Mouse (Mus musculus): ENCODE measurements around the gene Gabrb1.

Gene Gabrb1

DNA sequence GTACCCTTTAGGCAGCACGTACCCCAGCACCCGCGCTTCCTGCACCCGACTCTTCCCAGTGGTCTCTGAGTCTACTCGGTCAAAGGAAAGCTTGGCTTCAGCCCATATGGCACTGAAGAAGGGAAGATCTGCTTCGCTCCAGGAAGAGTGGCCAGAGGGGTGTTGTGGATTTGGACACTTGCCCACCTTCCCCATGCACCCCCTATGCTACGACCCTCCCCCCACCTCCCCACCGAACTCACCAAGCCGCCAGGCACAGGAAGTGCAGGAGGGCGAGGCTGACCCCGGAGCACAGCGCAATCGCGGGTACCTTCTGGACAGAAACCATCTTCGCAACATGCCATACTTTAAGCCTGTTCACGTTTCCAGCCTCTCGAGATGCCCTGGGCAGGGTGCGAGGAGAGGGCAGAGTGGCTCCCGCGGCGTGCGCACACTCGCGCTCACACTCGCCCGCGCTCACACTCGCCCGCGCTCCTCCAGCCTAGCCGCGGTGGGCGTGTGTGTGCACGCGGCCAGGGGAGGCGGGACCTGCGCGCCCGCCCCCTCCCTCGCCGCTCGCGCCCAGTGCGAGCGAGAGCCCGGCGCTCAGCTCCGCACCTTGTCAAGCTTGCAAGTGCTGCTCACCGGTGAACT lies at the start of gene Gabrb1:
Gabrb1 (plus strand) TSS at position 632 of the 633 bp plus-strand sequence.
- peak; percentile 71 for ATAC-seq (ENCODE audit: low TSS enrichment)

- ATAC-seq (ENCODE audit: low TSS enrichment): peak; percentile 32
Measured at GRCm38 (mm10) chr5:71608735-71609134, 49.2 kb upstream of the Gabrb1 start.

DNA sequence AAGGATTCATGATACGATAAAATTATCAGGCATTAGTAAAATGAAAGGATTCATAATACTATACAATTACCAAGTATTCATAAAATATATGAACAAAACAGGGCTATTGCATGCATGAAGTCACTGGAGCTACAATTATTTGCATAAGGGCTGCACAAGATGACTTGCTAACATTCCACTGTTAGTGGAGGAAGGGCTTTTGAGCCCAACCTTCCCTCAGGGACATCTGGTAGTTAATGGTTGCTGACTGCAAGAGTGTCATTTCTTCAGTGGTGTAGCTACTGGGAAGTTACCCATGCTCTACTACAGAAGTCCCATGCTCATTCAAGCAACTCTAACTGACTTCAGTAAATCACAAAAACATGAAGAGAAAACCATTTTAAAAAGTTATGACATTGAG lies 43.6 kb upstream of the Gabrb1 start:
- ATAC-seq (ENCODE audit: low TSS enrichment): no peak

DNA sequence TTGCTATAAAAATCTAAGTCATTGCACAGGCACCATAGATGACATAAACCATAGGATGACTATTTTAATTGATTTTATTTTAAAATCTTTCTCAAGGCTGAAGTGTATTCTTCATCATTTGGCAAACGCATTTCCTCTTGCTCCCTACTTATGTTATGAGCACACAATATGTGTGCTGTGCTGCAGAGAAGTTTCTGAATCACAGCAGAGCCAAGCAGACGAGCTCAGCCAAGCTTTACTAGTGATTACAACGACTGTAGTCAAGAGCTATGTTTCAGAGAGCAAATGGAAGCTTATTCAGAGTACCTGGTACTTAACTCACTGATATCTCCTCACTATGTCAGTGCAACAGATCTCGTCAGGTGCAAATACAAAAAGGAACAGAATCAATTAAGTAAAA lies 41.2 kb upstream of the Gabrb1 start:
- peak; percentile 82 for ATAC-seq (ENCODE audit: low TSS enrichment)

GRCm38 (mm10) chr5:71627820-71628219 lies 30.1 kb upstream of the Gabrb1 start:
- peak; percentile 45; the same call in 1 of the 2 replicates for ATAC-seq (ENCODE audit: low TSS enrichment)

GRCm38 (mm10) chr5:71639804-71640203 lies 18.1 kb upstream of the Gabrb1 start:
- peak; percentile 60 for ATAC-seq (ENCODE audit: low TSS enrichment)

DNA sequence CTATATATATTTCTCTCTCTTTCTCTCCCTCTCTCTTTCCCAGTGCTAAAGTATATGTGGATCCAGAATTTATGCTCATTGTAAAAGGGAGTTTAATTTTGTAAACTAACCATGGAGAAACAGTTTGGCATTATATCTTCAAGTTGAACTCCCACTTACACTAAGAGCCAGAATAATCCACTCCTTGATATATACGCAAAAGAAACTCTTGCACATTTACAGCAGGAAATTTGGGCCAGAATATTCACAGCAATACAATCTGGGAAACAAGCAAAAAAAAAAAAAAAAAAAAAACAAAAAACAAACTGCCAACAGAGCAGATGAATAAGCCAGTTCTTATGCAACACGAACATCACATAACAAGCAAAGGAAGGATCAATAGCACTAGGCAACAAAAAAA lies 9.8 kb upstream of the Gabrb1 start:
- ATAC-seq (ENCODE audit: low TSS enrichment): peak; percentile 69

DNA sequence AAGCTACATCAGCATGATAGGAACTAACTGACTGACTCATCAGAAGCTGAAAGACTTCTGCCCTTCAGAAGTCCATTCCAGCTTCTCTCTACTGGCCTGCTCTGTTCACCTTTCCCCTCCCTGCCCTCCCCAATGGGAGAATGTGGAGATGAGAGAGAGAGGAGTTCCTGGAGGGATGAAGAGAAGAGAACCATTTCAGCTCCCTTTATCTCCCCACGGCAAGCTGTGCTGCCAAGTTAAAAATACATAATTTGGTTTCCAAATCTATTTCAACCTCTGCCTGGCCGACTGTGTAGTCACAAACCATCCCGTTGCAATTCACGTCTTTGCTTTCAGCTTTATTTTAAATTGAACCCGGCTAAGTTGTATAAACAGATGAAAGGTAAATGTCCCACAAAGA lies 3.9 kb upstream of the Gabrb1 start:
- ATAC-seq (ENCODE audit: low TSS enrichment): peak; percentile 39

- ATAC-seq (ENCODE audit: low TSS enrichment): peak; percentile 44
Measured at GRCm38 (mm10) chr5:71656771-71657170, 1.1 kb upstream of the Gabrb1 start.

DNA sequence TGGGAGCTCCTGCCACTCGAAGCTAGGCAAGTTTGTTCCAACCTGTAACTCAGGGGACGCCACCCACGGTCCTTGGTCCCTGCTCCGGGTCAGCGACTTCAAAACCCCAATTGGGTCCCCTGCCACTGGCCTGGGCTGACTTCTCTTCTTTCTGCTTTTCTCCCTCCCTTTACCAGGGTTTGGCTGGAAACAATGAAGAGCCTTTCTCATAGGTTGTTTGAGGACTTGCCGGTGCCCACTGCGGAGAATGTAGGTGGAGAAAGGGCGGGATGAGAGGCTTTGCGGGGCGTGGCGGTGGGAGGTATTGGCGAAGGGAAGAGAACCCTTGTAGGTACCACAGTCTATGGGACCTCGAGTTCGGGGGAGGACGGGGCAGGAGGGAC lies 193 bp downstream of the Gabrb1 start, which contains the start of gene Gabra4:
Gabra4 (minus strand) TSS at position 194 of the 383 bp plus-strand sequence.
- ATAC-seq (ENCODE audit: low TSS enrichment): peak; percentile 28

DNA sequence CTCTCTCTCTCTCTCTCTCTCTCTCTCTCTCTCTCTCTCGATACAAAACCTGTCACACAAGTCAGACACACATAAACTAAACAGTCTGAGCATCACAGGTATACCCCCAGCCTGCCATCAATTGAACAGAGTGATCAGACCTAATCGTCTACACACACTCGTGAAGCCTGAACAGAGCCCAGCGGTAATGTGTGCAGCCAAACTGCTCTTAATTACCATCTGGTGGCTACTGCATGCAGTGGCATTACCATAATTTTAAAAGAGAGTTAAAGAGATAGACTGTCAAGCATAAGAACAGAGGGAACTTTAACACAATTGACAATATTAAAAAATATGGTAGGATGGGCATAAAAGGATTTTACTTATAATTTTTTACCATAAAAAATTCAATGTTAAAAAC lies 7.7 kb downstream of the Gabrb1 start:
- ATAC-seq (ENCODE audit: low TSS enrichment): no peak

GRCm38 (mm10) chr5:71699696-71700467 lies 42.0 kb downstream of the Gabrb1 start:
- peak; percentile 56 for ATAC-seq (ENCODE audit: low TSS enrichment)

- ATAC-seq (ENCODE audit: low TSS enrichment): peak; percentile 85
Measured at GRCm38 (mm10) chr5:71700468-71701272, 42.8 kb downstream of the Gabrb1 start.

- ATAC-seq (ENCODE audit: low TSS enrichment): no peak
Measured at GRCm38 (mm10) chr5:71701273-71701614, 43.3 kb downstream of the Gabrb1 start.

- peak; percentile 53 for ATAC-seq (ENCODE audit: low TSS enrichment)
Measured at GRCm38 (mm10) chr5:71732931-71733792, 75.2 kb downstream of the Gabrb1 start.

GRCm38 (mm10) chr5:71747411-71747810 lies 89.5 kb downstream of the Gabrb1 start:
- peak; percentile 59 for ATAC-seq (ENCODE audit: low TSS enrichment)

GRCm38 (mm10) chr5:71753966-71754365 lies 96.1 kb downstream of the Gabrb1 start:
- no peak for ATAC-seq (ENCODE audit: low TSS enrichment)

GRCm38 (mm10) chr5:71761105-71761504 lies 103.2 kb downstream of the Gabrb1 start:
- ATAC-seq (ENCODE audit: low TSS enrichment): peak; percentile 67

- ATAC-seq (ENCODE audit: low TSS enrichment): no peak
Measured at GRCm38 (mm10) chr5:71781514-71782179, 123.7 kb downstream of the Gabrb1 start.

DNA sequence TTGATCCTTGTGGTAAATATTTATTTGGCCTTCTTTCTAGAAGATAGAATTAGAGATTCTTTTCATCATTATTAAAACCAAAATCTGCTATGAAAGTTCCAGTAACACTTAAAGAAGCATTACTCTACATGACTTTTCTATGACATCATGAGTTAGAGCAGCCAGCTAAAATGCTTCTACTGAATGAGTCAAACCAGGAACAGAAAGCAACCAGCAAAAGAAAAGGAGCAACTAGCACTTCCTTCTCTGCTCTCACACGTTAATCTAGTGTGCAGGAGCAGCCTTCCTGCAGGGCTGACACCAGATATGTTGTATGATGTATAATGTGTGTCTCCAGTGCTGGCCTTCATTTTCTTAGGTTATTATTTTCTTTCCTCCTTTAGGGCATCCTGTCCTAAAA lies 164.9 kb downstream of the Gabrb1 start:
- ATAC-seq (ENCODE audit: low TSS enrichment): no peak

DNA sequence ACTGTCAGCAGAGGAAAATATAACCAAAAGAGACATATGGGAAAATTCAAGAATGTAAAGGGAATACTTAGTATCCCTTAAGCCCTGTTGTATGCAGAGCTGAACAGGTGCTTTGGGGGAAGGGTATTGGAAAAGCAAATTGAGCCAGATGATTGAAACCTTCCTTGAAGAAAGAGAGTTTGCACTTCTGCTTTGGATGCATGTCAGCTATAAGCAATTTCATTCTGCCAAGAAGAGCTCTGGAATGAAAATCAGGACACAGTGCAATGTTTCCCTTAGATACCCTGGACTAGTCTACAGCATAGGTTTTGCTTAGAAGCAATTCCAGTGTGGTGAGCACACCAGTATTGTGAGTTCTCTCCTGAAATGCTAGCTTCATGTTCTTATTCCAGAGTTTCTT lies 170.4 kb downstream of the Gabrb1 start:
- ATAC-seq (ENCODE audit: low TSS enrichment): peak; percentile 90
